Mouse (Mus musculus): ENCODE data around the gene Acnat1. TPM values are rescaled to one million over a fixed set of nuclear protein-coding genes. Genes with fewer than 3 reads are reported as not detected.
"Not testable (repeated sequence)": the region's sequence is repeated elsewhere in the genome, so short reads cannot be mapped to it uniquely, and the experiment has no call there.

Acnat1 gene
- polyA plus RNA-seq (2014; fragmentation: Nextera tagmentation; extraction: Ambion mirVana) = not detected in 2 replicates

- no peak within 1 kb of the TSS for H3K9ac ChIP-seq
- no peak for ATAC-seq (ENCODE audit: low FRiP score)
- H3K9me3 ChIP-seq (ENCODE audit: control insufficient read depth, low read length) = no peaks in the 10 kb centered on the region
- 58% methylated on average over 3 of the region's 3 CpGs for WGBS
- DNase-seq (ENCODE audit: low spot score) = no peak
- no peaks in the 10 kb centered on the region for H3K27me3 ChIP-seq (ENCODE audit: control insufficient read depth, insufficient read depth, low read length)
- H3K27ac ChIP-seq = no peak within 1 kb of the TSS
- H3K36me3 ChIP-seq (replicated peaks; ENCODE audit: control insufficient read depth, insufficient read depth) = no peaks in the 10 kb centered on the region
- peaks cover 5% of the 10 kb centered on the region; the same call in 1 of the 2 replicates for H3K4me1 ChIP-seq (replicated peaks; ENCODE audit: control insufficient read depth, insufficient read depth, low read length)
- no peak within 1 kb of the TSS for H3K4me2 ChIP-seq (replicated peaks)
- no peak within 1 kb of the TSS for H3K4me3 ChIP-seq (replicated peaks; ENCODE audit: low read length)
Measured at GRCm38 (mm10) chr4:49473435-49474100, at the start of gene Acnat1. Gene Acnat1 (minus strand): TSS chr4:49473912.

- H3K4me1 ChIP-seq (replicated peaks; ENCODE audit: control insufficient read depth, insufficient read depth, low read length) = peaks cover 16% of the 10 kb centered on the region
- no peak overlapping the region for H3K4me3 ChIP-seq (replicated peaks; ENCODE audit: low read length)
- WGBS = 82% methylated on average over 9 of the region's 9 CpGs
- H3K4me2 ChIP-seq (replicated peaks) = peak overlapping the region; percentile 69
- H3K9ac ChIP-seq = no peak overlapping the region
- no peaks in the 10 kb centered on the region for H3K9me3 ChIP-seq (ENCODE audit: control insufficient read depth, low read length)
- no peak overlapping the region for H3K27ac ChIP-seq
- DNase-seq (ENCODE audit: low spot score) (no peak), ATAC-seq (ENCODE audit: low FRiP score) (no peak)
- H3K27me3 ChIP-seq (ENCODE audit: control insufficient read depth, insufficient read depth, low read length) = no peaks in the 10 kb centered on the region
- peaks cover 32% of the 10 kb centered on the region; the same call in 1 of the 2 replicates for H3K36me3 ChIP-seq (replicated peaks; ENCODE audit: control insufficient read depth, insufficient read depth)
Measured at GRCm38 (mm10) chr4:49522576-49522975, 48.9 kb upstream of the Acnat1 start.

GRCm38 (mm10) chr4:49521346-49521745 is 47.6 kb upstream of the Acnat1 start:
- WGBS = under 1% methylated on average over 17 of the region's 17 CpGs
- peak overlapping the region; percentile 60 for H3K4me3 ChIP-seq (replicated peaks; ENCODE audit: low read length)
- DNase-seq (ENCODE audit: low spot score) (no peak), ATAC-seq (ENCODE audit: low FRiP score) (no peak; the same call in none of the 2 replicates)
- peaks cover 30% of the 10 kb centered on the region; the same call in 1 of the 2 replicates for H3K36me3 ChIP-seq (replicated peaks; ENCODE audit: control insufficient read depth, insufficient read depth)
- no peaks in the 10 kb centered on the region for H3K9me3 ChIP-seq (ENCODE audit: control insufficient read depth, low read length)
- peak overlapping the region; percentile 69 for H3K4me2 ChIP-seq (replicated peaks)
- peak overlapping the region; percentile 38; the same call in 1 of the 2 replicates for H3K27ac ChIP-seq
- H3K4me1 ChIP-seq (replicated peaks; ENCODE audit: control insufficient read depth, insufficient read depth, low read length) = peaks cover 16% of the 10 kb centered on the region
- H3K9ac ChIP-seq = peak overlapping the region; percentile 76
- H3K27me3 ChIP-seq (ENCODE audit: control insufficient read depth, insufficient read depth, low read length) = no peaks in the 10 kb centered on the region

- Histone ChIP-seq H3K27me3 (ENCODE audit: control insufficient read depth, insufficient read depth, low read length) (no peaks in the 10 kb centered on the region), H3K4me2 (replicated peaks) (peak within 1 kb of the TSS; percentile 74), H3K4me1 (replicated peaks; ENCODE audit: control insufficient read depth, insufficient read depth, low read length) (peaks cover 16% of the 10 kb centered on the region), H3K27ac (peak within 1 kb of the TSS; percentile 77), H3K9me3 (ENCODE audit: control insufficient read depth, low read length) (no peaks in the 10 kb centered on the region), H3K4me3 (replicated peaks; ENCODE audit: low read length) (peak within 1 kb of the TSS; percentile 60), H3K9ac (peak within 1 kb of the TSS; percentile 76), H3K36me3 (replicated peaks; ENCODE audit: control insufficient read depth, insufficient read depth) (peaks cover 24% of the 10 kb centered on the region; the same call in 1 of the 2 replicates)
- DNase-seq (ENCODE audit: low spot score) (peak; percentile 96), ATAC-seq (ENCODE audit: low FRiP score) (peak; percentile 99)
- WGBS = under 1% methylated on average over 41 of the region's 41 CpGs
Measured at GRCm38 (mm10) chr4:49520572-49521340, 47.0 kb upstream of the Acnat1 start, which contains the start of the genes Mrpl50 and Zfp189. Gene Mrpl50 (minus strand): TSS chr4:49521093. Gene Zfp189 (plus strand): TSS chr4:49521176.

- Histone ChIP-seq H3K27ac (no peak overlapping the region), H3K4me1 (replicated peaks; ENCODE audit: control insufficient read depth, insufficient read depth, low read length) (peaks cover 16% of the 10 kb centered on the region), H3K9ac (no peak overlapping the region), H3K27me3 (ENCODE audit: control insufficient read depth, insufficient read depth, low read length) (no peaks in the 10 kb centered on the region), H3K4me3 (replicated peaks; ENCODE audit: low read length) (peak overlapping the region; percentile 60; the same call in 1 of the 2 replicates), H3K4me2 (replicated peaks) (peak overlapping the region; percentile 74; the same call in 1 of the 2 replicates), H3K9me3 (ENCODE audit: control insufficient read depth, low read length) (no peaks in the 10 kb centered on the region), H3K36me3 (replicated peaks; ENCODE audit: control insufficient read depth, insufficient read depth) (peaks cover 15% of the 10 kb centered on the region; the same call in 1 of the 2 replicates)
- DNase-seq (ENCODE audit: low spot score) (no peak), ATAC-seq (ENCODE audit: low FRiP score) (no peak)
- WGBS = 77% methylated on average over 5 of the region's 5 CpGs
Measured at GRCm38 (mm10) chr4:49519476-49519875, 45.8 kb upstream of the Acnat1 start.

- no peak overlapping the region for H3K4me2 ChIP-seq (replicated peaks)
- no peak overlapping the region for H3K4me3 ChIP-seq (replicated peaks; ENCODE audit: low read length)
- H3K4me1 ChIP-seq (replicated peaks; ENCODE audit: control insufficient read depth, insufficient read depth, low read length) = peaks cover 2% of the 10 kb centered on the region
- no peak for ATAC-seq (ENCODE audit: low FRiP score)
- no peaks in the 10 kb centered on the region for H3K9me3 ChIP-seq (ENCODE audit: control insufficient read depth, low read length)
- no peak overlapping the region for H3K9ac ChIP-seq
- H3K27me3 ChIP-seq (ENCODE audit: control insufficient read depth, insufficient read depth, low read length) = no peaks in the 10 kb centered on the region
- no peak for DNase-seq (ENCODE audit: low spot score)
- 97% methylated on average over 6 of the region's 6 CpGs for WGBS
- H3K27ac ChIP-seq = no peak overlapping the region
- H3K36me3 ChIP-seq (replicated peaks; ENCODE audit: control insufficient read depth, insufficient read depth) = peaks cover 29% of the 10 kb centered on the region
Measured at GRCm38 (mm10) chr4:49514441-49514840, 40.7 kb upstream of the Acnat1 start.

GRCm38 (mm10) chr4:49512636-49513035 is 38.9 kb upstream of the Acnat1 start:
- WGBS = 88% methylated on average over 4 of the region's 4 CpGs
- H3K4me1 ChIP-seq (replicated peaks; ENCODE audit: control insufficient read depth, insufficient read depth, low read length) = no peaks in the 10 kb centered on the region
- H3K9ac ChIP-seq = no peak overlapping the region
- H3K27me3 ChIP-seq (ENCODE audit: control insufficient read depth, insufficient read depth, low read length) = no peaks in the 10 kb centered on the region
- DNase-seq (ENCODE audit: low spot score) = no peak
- H3K4me2 ChIP-seq (replicated peaks) = no peak overlapping the region
- H3K4me3 ChIP-seq (replicated peaks; ENCODE audit: low read length) = no peak overlapping the region
- H3K27ac ChIP-seq = no peak overlapping the region
- ATAC-seq (ENCODE audit: low FRiP score) = no peak
- H3K9me3 ChIP-seq (ENCODE audit: control insufficient read depth, low read length) = no peaks in the 10 kb centered on the region
- peaks cover 29% of the 10 kb centered on the region for H3K36me3 ChIP-seq (replicated peaks; ENCODE audit: control insufficient read depth, insufficient read depth)

- peaks cover 29% of the 10 kb centered on the region for H3K36me3 ChIP-seq (replicated peaks; ENCODE audit: control insufficient read depth, insufficient read depth)
- H3K4me3 ChIP-seq (replicated peaks; ENCODE audit: low read length); H3K4me2 ChIP-seq (replicated peaks); H3K27me3 ChIP-seq (ENCODE audit: control insufficient read depth, insufficient read depth, low read length); H3K27ac ChIP-seq; H3K9ac ChIP-seq; H3K4me1 ChIP-seq (replicated peaks; ENCODE audit: control insufficient read depth, insufficient read depth, low read length); H3K9me3 ChIP-seq (ENCODE audit: control insufficient read depth, low read length); DNase-seq (ENCODE audit: low spot score); ATAC-seq (ENCODE audit: low FRiP score): not testable (repeated sequence)
- WGBS = 95% methylated on average over 1 of the region's 1 CpGs
Measured at GRCm38 (mm10) chr4:49510236-49510835, 36.6 kb upstream of the Acnat1 start.

GRCm38 (mm10) chr4:49509183-49509582 is 35.5 kb upstream of the Acnat1 start:
- DNase-seq (ENCODE audit: low spot score) (no peak), ATAC-seq (ENCODE audit: low FRiP score) (no peak)
- no peaks in the 10 kb centered on the region for H3K9me3 ChIP-seq (ENCODE audit: control insufficient read depth, low read length)
- no peaks in the 10 kb centered on the region for H3K4me1 ChIP-seq (replicated peaks; ENCODE audit: control insufficient read depth, insufficient read depth, low read length)
- WGBS = 91% methylated on average over 2 of the region's 2 CpGs
- H3K9ac ChIP-seq = no peak overlapping the region
- no peaks in the 10 kb centered on the region for H3K27me3 ChIP-seq (ENCODE audit: control insufficient read depth, insufficient read depth, low read length)
- no peak overlapping the region for H3K4me3 ChIP-seq (replicated peaks; ENCODE audit: low read length)
- peaks cover 26% of the 10 kb centered on the region for H3K36me3 ChIP-seq (replicated peaks; ENCODE audit: control insufficient read depth, insufficient read depth)
- no peak overlapping the region for H3K4me2 ChIP-seq (replicated peaks)
- no peak overlapping the region for H3K27ac ChIP-seq

All from hindbrain, embryonic 14.5 days (tissue).